Mouse (Mus musculus) urinary bladder, postnatal 36 days (tissue): Measurements from ENCODE around the gene Socs5.

ENCODE experiments used
- DNase-seq, 2 experiments: peaks; one replicate each; pipeline ENCODE4 v3.0.0; 2022; ENCODE audit warnings: low spot score in 2 of 2, mixed read lengths in 1 of 2

Gene Socs5

GRCm38 (mm10) chr17:87108507-87109292 is 1.2 kb downstream of the Socs5 start:
- no peak for DNase-seq

GRCm38 (mm10) chr17:87109504-87109903 is 2.0 kb downstream of the Socs5 start:
- DNase-seq, result no peak

DNA sequence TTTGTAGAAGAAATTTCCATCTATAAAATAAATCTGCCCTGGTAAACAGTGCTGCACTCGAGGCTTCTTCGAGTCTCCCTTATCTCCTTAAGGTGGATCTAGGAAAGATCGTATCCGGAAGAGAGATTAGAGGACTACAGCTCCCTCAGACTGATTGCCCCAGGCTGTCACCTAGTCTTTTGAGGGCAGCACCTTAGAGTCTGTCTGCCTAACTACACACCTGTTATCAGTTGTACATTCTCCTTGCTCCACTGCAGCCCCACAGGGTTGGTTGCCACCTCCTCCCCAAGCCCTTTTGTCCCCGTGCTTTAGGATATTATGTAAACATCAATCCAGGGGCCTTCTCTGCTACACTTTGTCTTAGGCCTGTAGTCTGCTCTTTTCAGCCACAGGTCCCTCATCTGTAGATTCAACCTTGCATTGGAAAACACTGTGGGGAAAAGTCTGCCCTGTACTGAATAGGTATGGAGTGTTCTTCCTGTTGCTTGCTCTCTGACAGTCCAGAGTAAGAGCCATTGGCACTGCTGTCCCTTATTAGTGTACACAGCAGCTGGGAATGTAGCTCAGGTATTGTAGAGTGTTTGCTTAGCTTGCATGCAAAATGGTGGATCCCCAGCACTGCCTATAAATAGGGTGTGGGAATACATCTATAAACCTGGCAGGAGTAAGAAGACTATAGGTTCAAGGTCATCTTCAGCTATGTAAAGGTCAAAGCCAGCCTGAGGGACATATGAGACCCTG is 5.5 kb downstream of the Socs5 start:
- DNase-seq, result no peak

DNA sequence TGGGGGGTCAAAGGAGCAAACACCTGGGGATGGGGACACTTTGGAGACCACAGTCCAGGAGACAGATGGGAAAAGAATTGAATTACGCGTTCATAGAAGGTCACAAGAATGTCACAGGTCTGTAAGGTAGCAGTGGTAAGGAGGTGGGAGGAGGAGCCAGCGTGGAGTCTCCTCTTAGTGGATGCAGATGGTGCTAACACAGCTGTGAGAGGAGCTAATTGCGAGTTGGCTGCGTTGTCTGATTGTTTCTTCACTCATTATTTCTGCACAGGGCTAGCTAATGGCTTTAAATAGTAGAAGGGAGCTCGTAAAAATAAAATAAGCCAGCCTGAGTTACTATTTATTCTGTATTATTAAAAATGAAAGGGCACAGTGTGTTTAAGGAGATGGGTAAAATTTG is 8.1 kb downstream of the Socs5 start:
- DNase-seq, result no peak

- DNase-seq, result no peak
Measured at GRCm38 (mm10) chr17:87118966-87119526, 11.6 kb downstream of the Socs5 start.

DNA sequence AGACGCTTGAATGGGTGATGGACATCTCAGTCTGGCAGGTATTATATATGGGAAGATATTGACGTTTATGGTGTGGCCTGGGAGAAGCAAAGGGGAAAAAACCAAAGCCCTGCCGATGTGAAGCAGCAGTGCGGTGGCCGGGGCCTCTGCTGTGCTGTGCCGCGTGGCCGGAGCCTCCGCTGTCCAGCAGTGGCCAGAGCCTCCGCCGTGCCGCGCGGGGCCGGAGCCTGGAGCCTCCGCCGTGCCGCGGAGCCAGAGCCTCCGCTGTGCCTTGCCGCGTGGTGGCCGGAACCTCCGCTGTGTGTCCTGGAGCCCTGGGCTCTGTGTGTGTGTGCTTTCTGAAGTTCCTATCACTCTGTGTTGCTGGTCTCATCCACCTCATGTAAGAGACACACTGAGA is 17.9 kb downstream of the Socs5 start:
- DNase-seq, result no peak

GRCm38 (mm10) chr17:87132258-87132657 is 24.8 kb downstream of the Socs5 start:
- no peak for DNase-seq

GRCm38 (mm10) chr17:87133823-87134222 is 26.3 kb downstream of the Socs5 start:
- peak in 1 of 2 experiments; percentile 10 for DNase-seq

- DNase-seq, result no peak
Measured at GRCm38 (mm10) chr17:87134631-87135030, 27.2 kb downstream of the Socs5 start.

DNA sequence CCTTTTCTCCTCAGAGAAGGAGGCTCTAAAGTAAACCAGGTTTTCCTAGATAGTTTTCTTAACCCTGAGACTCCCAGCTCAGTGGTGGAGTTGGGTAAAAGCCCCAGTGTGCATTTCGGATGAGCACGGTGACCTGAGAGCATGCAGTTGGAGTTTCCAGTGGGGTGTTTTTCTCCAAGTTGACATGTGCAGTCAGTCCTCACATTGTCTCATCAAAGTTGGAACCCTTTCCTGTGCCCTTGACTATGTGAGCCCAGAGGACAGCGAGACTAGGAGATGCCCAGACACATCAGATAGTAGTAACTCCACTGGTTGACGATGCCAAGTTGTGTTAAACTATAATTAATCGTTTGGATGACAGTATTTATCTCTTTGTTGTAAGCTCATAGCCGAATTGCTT is 28.3 kb downstream of the Socs5 start:
- DNase-seq, result no peak

DNA sequence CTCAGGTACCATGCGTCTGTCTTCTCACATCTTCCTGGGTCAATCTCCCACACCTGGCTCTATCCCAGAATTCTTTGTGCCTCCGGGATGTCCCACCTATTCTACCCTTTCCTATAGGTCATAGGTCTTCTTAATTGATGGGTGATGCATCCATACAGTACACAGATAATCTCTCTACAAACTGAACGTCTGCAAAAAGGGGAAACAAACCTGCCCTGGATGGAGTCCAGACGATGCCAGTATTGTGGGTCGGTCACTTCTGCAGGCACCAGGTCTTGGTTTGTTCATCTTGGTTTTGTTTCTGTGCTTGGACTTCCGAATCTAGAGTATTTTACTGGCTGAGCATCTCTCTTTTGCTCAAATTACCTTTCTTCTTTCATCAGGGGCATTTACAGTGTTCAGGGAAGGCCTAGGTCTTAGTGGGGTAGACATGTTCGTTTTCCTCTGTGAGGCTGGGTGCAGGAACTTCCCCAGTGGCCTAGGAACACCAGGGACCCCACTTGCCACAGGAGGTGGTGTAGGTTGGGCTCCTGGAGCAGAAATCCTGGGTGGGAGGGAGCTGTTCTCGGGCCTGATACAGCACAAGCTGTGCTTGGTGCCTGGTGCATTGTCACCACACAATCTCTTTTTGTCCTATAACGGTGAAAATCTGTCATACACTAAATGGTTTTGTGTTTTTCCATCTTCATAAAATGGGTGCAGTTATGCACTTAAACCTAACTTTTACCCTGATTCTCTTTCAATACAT is 33.9 kb downstream of the Socs5 start:
- DNase-seq, result no peak

DNA sequence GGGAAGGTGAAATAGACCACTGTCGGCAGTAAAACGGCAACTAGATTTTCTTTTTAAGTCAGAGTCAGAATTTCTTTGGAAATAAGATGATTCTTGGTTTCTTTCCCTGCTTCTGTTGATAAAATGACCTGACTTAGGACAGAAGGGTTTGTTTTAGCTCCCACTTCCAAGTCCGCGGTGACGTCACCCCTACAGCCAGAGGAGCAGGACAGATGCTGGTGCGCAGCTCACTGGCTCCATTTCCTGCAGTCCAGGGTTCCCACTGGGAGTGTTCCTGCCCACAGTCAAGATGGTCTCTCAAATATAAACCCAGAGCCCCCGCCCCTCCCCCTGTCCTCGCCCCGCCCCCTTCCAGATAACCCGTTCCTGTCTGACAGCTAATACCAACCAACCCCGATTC is 34.8 kb downstream of the Socs5 start:
- peak; percentile 21 to 66 for DNase-seq

GRCm38 (mm10) chr17:87143186-87143585 is 35.7 kb downstream of the Socs5 start:
- DNase-seq, result no peak

DNA sequence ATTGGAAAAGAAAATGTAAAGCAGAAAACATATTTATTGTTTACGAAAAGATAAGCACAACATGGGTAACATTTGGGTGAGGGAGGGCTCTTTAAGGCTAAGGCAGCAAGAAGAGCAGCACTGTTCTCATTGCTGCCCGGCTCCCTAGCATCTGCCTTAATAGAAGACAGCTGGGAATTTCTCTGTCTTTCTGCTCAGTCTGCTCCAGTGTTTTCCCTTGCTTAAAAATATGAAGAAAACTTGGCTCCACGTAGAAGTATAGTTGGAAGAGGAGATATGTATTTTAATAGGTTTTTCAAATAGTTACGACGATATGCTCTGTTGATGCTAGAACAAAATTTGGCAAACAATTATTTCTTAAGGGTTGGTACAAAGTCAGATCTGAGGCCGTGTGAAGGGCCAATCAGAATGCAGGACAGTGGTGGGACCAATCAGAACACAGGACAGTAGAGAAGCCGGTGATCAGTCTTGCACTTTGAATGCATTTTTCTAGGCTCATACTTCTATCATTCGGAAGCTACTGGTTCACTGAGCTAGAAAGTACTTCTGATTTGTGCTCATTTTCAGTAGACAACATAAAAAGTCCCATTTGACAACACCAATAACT is 39.0 kb downstream of the Socs5 start:
- DNase-seq, result no peak

GRCm38 (mm10) chr17:87149762-87150161 is 42.3 kb downstream of the Socs5 start:
- DNase-seq, result no peak

- DNase-seq, result no peak
Measured at GRCm38 (mm10) chr17:87152984-87153383, 45.5 kb downstream of the Socs5 start.

DNA sequence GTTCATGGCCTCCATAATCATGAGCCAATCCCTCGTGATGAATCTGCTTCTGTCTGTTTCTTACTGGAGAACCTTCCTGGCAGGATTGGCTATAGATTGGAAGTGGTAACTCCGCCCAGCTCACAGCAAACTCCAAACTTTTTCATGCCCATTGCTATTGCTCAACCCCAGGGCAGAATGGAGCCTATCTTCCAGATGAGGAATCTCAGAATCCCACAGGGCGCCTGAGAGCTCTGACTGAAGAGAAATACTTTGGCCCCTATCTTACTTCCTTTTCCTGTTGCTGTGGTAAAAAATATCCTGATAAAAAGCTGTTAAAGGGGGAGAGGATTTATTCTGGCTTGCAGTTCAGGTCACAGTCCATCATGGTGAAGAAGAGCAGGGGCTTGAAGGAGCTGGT is 48.2 kb downstream of the Socs5 start:
- DNase-seq, result no peak

DNA sequence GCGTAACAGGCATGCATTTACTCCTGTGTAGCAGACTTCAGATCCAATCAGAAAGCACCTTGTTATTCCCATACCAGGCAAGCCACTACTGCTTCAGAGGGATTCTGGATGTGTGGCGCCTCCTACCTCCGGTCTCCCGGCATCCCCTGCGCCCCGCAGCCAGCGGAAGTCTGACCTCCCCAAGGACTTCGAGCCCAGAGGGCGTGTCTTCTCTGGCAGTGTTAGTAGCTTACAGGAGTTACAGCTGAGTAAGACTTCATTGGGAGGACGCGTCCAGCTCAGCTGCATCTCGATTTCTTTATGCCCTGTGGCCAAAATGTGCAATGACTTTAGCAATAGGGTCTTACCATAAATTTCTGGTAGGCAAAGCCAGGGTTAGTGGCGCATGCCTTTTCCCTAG is 50.3 kb downstream of the Socs5 start:
- DNase-seq, result no peak

DNA sequence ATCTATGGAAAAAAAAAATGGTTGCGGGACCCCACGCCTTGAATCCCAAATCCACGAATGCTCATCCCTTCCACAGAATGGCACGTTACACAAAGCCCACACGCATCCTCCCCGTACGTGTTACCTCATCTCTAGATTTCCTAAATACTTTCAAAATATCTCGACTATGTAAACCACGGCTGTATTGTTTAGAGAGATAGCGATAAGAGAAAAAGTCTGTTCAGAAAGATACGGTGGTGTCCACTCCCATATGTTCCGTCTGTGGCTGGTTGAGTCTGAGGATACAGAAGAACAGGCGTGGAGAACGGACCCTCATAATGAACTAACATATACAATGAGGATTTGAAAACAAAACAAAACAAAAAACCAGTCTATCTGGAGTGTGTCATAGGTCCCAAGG is 51.1 kb downstream of the Socs5 start:
- no peak for DNase-seq

GRCm38 (mm10) chr17:87160270-87160669 is 52.8 kb downstream of the Socs5 start:
- no peak for DNase-seq

GRCm38 (mm10) chr17:87164312-87164922 is 56.9 kb downstream of the Socs5 start:
- DNase-seq, result no peak
